Mouse (Mus musculus) heart, embryonic 14.5 days (tissue): Measurements from ENCODE around the gene Nos3. TPM values are rescaled to one million over a fixed set of nuclear protein-coding genes. Genes with fewer than 3 reads are reported as not detected.
A peak's percentile ranks its signal among the peaks of the same experiment; 100 is the strongest.

ENCODE experiments used
- ATAC-seq: fragments of 200-750 bp; cut with Nextera tagmentation; 2 replicates; pipeline ENCODE4 v1.8.0; 2017; ENCODE audit warnings: low read depth, moderate TSS enrichment; ENCODE audit not compliant: insufficient number of reproducible peaks, insufficient read depth, low FRiP score
- H3K27ac ChIP-seq, 2 experiments: fragments of 200-500 bp in 1 of 2; fragments of 300-500 bp in 1 of 2; sonication (generic) in 1 of 2; replicated peaks in 1 of 2; 2 replicates each; pipeline ENCODE4 v1.5.1; 2012 to 2014; ENCODE audit warnings: low read depth in 2 of 2, low read length in 2 of 2, control low read depth in 1 of 2, mild to moderate bottlenecking in 1 of 2, mixed read lengths in 1 of 2; ENCODE audit not compliant: control insufficient read depth in 1 of 2, insufficient read depth in 1 of 2
- H3K27me3 ChIP-seq: fragments of 300-500 bp; sonication (generic); 2 replicates; pipeline ENCODE4 v1.6.1; 2014; ENCODE audit warnings: mild to moderate bottlenecking, low read length, control low read depth; ENCODE audit not compliant: control insufficient read depth, insufficient read depth
- H3K36me3 ChIP-seq: fragments of 300-500 bp; sonication (generic); 2 replicates; pipeline ENCODE4 v1.6.1; 2014; ENCODE audit warnings: mild to moderate bottlenecking, control low read depth, low read length, mixed read lengths; ENCODE audit not compliant: control insufficient read depth, insufficient read depth
- H3K4me1 ChIP-seq, 2 experiments: fragments of 200-500 bp in 1 of 2; fragments of 300-500 bp in 1 of 2; sonication (generic) in 1 of 2; 2 replicates each; pipeline ENCODE4 v1.6.1; 2012 to 2014; ENCODE audit warnings: low read length in 2 of 2, control low read depth in 1 of 2, mixed read lengths in 1 of 2; ENCODE audit not compliant: control insufficient read depth in 2 of 2, insufficient read depth in 2 of 2
- H3K4me2 ChIP-seq: fragments of 300-500 bp; sonication (generic); 2 replicates; pipeline ENCODE4 v1.6.1; 2014; ENCODE audit warnings: mild to moderate bottlenecking, low read length
- H3K4me3 ChIP-seq, 2 experiments: fragments of 200-500 bp in 1 of 2; fragments of 300-500 bp in 1 of 2; sonication (generic) in 1 of 2; 2 replicates each; pipeline ENCODE4 v1.5.1; 2012 to 2014; ENCODE audit warnings: low read length in 2 of 2, mild to moderate bottlenecking in 2 of 2, control low read depth in 1 of 2, low read depth in 1 of 2, moderate library complexity in 1 of 2; ENCODE audit not compliant: control insufficient read depth in 1 of 2, insufficient read depth in 1 of 2
- H3K9ac ChIP-seq: fragments of 300-500 bp; sonication (generic); 2 replicates; pipeline ENCODE4 v1.6.1; 2014; ENCODE audit warnings: mild to moderate bottlenecking, low read length
- H3K9me3 ChIP-seq: fragments of 300-500 bp; sonication (generic); 2 replicates; pipeline ENCODE4 v1.6.1; 2016; ENCODE audit warnings: low read length, control low read depth; ENCODE audit not compliant: control insufficient read depth
- WGBS: fragments of 180-500 bp; shearing (Covaris S2); extraction: QIAGEN DNeasy Blood & Tissue Kit; methylation state at CpG from one replicate; pipeline ENCODE4 v1.1.7; 2014; 5-methylcytosine and 5-hydroxymethylcytosine counted together
- polyA plus RNA-seq: library from polyadenylated mRNA; unstranded; fragments of >200 nt; fragmentation: Nextera tagmentation; extraction: Ambion mirVana; gene quantifications from 2 replicates; pipeline ENCODE4 v1.2.1, GENCODE M21; 2014

Nos3 gene
- 27.7 and 28.2 TPM in 2 replicates for polyA plus RNA-seq

DNA sequence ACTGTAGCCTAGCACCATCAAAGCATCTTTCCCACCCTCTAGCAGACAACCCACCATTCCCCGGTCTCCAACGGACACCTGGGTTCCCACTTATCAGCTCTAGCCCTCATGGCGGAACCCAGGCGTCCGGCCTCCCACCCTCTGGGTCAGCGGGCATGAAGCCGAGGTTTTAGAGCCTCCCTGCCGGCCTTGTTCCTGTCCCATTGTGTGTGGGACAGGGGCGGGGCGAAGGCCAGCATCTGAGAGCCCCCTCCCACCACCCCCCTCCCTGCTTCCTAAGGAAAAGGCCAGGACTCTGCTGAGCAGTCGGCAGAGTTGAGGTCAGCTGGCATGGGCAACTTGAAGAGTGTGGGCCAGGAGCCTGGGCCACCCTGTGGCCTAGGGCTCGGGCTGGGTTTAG, at the start of gene Nos3:
Nos3 (plus strand) TSS at position 303 of the 400 bp plus-strand sequence.
- H3K36me3 ChIP-seq = 0 out of 2 replicates have a peak, but pooled peaks cover 14% of the 10 kb centered on the region
- H3K4me2 ChIP-seq = peak within 1 kb of the TSS; percentile 55
- H3K9me3 ChIP-seq = no peaks in the 10 kb centered on the region
- WGBS = 52% methylated on average over 12 of the region's 12 CpGs
- H3K4me3 ChIP-seq = peak within 1 kb of the TSS; percentile 40 to 43
- no peaks in the 10 kb centered on the region for H3K27me3 ChIP-seq
- H3K27ac ChIP-seq = peak within 1 kb of the TSS; percentile 77 to 86
- peak within 1 kb of the TSS; percentile 53 for H3K9ac ChIP-seq
- peak; percentile 28 for ATAC-seq
- peaks cover 17 to 21% of the 10 kb centered on the region in 2 experiments; a peak in 3 of 4 replicates for H3K4me1 ChIP-seq

DNA sequence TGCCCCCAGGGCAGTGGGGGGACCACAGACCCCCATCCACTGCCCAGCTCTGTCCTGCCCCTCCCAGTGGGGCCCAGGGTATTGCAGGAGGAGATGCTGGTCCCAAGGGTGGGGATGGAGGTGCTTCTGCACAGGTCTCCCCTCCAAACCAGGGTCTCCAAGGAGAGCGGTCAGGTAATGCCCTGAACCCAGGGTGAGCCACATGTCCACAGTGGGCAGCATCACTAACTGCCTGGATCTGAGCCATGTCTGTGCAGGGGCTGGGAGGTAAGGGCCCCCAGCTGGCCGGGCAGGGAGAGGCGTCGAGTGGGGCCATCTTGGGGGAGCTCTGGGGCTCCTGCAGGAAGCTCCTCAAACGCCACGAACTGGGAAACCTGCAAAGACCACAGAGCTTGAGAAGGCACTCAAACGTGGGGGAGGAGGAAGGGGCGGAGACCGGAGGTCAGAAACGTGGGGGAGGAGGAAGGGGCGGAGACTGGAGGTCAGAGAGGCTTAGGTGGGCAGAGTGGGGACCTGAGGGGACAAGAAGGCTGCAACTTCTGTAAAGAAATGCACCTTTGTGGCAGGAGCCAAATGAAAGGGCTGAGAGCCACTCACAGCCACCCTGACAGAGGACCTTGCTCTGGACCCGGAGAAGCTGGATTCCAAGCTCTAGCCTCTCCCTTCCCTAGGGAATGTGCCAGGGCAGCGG, 44.7 kb upstream of the Nos3 start:
- H3K9ac ChIP-seq = peak overlapping the region; percentile 35
- 23% methylated on average over 13 of the region's 13 CpGs for WGBS
- H3K4me1 ChIP-seq = peaks cover 32 to 40% of the 10 kb centered on the region in 2 experiments
- peak overlapping the region; percentile 37 for H3K4me2 ChIP-seq
- ATAC-seq = no peak
- no peaks in the 10 kb centered on the region for H3K27me3 ChIP-seq
- H3K27ac ChIP-seq = peak overlapping the region; percentile 61 to 81
- 0 out of 4 replicates have a peak overlapping the region, but pooled peaks of 1 of the 2 experiments have one; percentile 3 for H3K4me3 ChIP-seq
- H3K36me3 ChIP-seq = peaks cover 74% of the 10 kb centered on the region
- no peaks in the 10 kb centered on the region for H3K9me3 ChIP-seq

- Histone ChIP-seq H3K4me2 (peak overlapping the region; percentile 37), H3K27me3 (no peaks in the 10 kb centered on the region), H3K27ac (peak overlapping the region; percentile 61 to 81), H3K4me1 (peaks cover 33 to 40% of the 10 kb centered on the region in 2 experiments), H3K9ac (peak overlapping the region; percentile 35), H3K4me3 (0 out of 4 replicates have a peak overlapping the region, but pooled peaks of 1 of the 2 experiments have one; percentile 3), H3K36me3 (peaks cover 79% of the 10 kb centered on the region), H3K9me3 (no peaks in the 10 kb centered on the region)
- peak; percentile 57 for ATAC-seq
- 8% methylated on average over 6 of the region's 6 CpGs for whole genome bisulfite sequencing
Observed at GRCm38 (mm10) chr5:24320467-24320813, 44.2 kb upstream of the Nos3 start.

DNA sequence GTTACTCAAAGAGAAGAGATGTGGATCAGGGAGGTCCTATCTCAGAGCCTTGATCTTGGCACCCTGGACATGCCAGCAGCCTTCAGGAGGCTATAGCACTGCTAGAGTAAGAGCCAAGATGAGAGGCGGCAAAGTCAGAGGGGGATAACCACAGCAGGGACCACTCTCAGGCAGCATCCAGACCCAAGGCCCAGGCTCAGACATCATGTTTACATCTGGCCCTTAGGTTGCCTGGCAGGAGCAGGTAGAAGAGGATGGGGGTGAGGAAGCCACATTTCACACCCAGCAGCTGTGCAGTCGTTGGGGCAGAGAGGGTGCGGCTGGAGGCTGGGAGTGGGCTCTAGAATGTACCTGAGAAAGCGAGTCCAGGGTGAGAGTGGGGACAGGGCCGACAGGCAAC, 43.7 kb upstream of the Nos3 start:
- Histone ChIP-seq H3K27me3 (no peaks in the 10 kb centered on the region), H3K9me3 (no peaks in the 10 kb centered on the region), H3K36me3 (peaks cover 84% of the 10 kb centered on the region), H3K4me1 (peaks cover 34 to 43% of the 10 kb centered on the region in 2 experiments), H3K27ac (peak overlapping the region; percentile 49 to 81), H3K4me2 (peak overlapping the region; percentile 37), H3K9ac (peak overlapping the region; percentile 35), H3K4me3 (no peak overlapping the region)
- WGBS = 59% methylated on average over 5 of the region's 5 CpGs
- no peak for ATAC-seq

- ATAC-seq = no peak
- H3K4me1 ChIP-seq = peaks cover 38 to 53% of the 10 kb centered on the region in 2 experiments
- no peaks in the 10 kb centered on the region for H3K27me3 ChIP-seq
- H3K4me3 ChIP-seq = no peak overlapping the region
- no peak overlapping the region for H3K4me2 ChIP-seq
- H3K27ac ChIP-seq = peak overlapping the region in 1 of 2 experiments; percentile 81; a peak in 2 of 4 replicates
- no peaks in the 10 kb centered on the region for H3K9me3 ChIP-seq
- H3K36me3 ChIP-seq = peaks cover 93% of the 10 kb centered on the region
- H3K9ac ChIP-seq = peak overlapping the region; percentile 45; the same call in 1 of the 2 replicates
- whole genome bisulfite sequencing = 19% methylated on average over 21 of the region's 22 CpGs
Observed at GRCm38 (mm10) chr5:24321711-24322682, 42.6 kb upstream of the Nos3 start.

DNA sequence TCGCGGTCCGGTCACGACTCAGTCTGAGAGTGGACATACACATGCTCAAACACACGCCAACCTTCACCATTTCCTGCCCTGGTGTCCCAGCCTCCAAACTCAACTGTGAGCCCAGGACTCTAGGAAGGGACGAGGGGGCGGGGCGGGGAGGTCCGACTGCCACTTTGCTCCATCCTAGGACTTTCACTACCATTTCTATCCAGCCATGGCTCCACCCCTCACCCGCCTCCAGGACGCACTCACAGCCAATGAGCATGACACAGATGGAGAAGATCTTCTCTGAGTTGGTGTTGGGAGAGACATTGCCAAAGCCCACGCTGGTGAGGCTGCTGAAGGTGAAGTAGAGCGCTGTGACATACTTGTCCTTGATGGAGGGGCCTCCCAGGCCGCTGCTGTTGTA, 39.4 kb upstream of the Nos3 start:
- H3K4me1 ChIP-seq = peaks cover 60 to 78% of the 10 kb centered on the region in 2 experiments
- no peak for ATAC-seq
- no peaks in the 10 kb centered on the region for H3K27me3 ChIP-seq
- peaks cover 75% of the 10 kb centered on the region for H3K36me3 ChIP-seq
- no peak overlapping the region for H3K4me2 ChIP-seq
- no peak overlapping the region for H3K9ac ChIP-seq
- WGBS = 47% methylated on average over 14 of the region's 14 CpGs
- H3K9me3 ChIP-seq = no peaks in the 10 kb centered on the region
- no peak overlapping the region for H3K4me3 ChIP-seq
- no peak overlapping the region for H3K27ac ChIP-seq

DNA sequence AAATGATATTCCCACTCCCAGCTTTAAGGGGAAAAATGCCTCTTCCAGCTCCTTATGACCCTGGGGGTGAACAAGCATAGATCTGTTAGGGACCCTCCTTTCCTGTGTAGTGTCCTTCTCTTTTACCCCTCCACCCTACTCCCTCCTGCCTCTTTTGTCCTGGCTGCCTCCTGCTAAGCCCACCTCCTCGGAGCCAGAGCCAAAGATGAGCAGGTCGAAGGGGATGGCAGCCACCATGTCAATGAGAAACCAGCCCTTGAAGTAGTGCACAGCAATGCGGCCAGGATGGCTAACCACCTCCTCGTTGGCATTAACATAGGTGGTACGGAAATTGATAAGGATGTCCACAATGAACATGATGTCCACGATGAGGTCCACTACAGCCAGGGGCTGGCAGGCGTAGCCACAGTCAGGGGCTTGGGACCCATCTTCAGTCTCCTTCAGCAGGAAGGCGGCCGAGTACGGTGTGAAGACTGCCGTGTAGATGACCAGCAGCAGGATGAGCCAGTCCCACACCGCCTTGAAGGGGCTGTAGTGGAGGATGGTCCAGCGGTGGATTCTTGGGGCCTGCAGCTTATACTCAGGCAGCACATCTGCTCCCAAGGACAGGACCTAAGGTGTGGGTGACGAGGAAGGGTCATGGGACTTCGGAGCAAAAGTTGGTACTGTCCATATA, 38.3 kb upstream of the Nos3 start:
- 81% methylated on average over 15 of the region's 15 CpGs for WGBS
- peaks cover 76% of the 10 kb centered on the region for H3K36me3 ChIP-seq
- no peak overlapping the region for H3K4me2 ChIP-seq
- no peaks in the 10 kb centered on the region for H3K9me3 ChIP-seq
- no peaks in the 10 kb centered on the region for H3K27me3 ChIP-seq
- peak overlapping the region; percentile 3 to 72; a peak in 3 of 4 replicates for H3K27ac ChIP-seq
- H3K9ac ChIP-seq = 0 out of 2 replicates have a peak overlapping the region, but pooled peaks have one; percentile 11
- H3K4me1 ChIP-seq = peaks cover 55 to 78% of the 10 kb centered on the region in 2 experiments
- no peak for ATAC-seq
- no peak overlapping the region for H3K4me3 ChIP-seq
